Mouse (Mus musculus): ENCODE measurements at regions not wholly inside any gene's neighbourhood (a gene's known extent, or its start where the extent isn't known, plus 50 kb on each side); places are given as distances from the start of the nearest gene placed in this dataset.

GRCm38 (mm10) chr7:71467436-71468127 lies 116.3 kb upstream of the Gm10295 start:
- TF ChIP-seq CTCF (IDR thresholded peaks at IDR 0.05; ENCODE audit: low read depth) (no peak), EP300 (IDR thresholded peaks at IDR 0.05; ENCODE audit: low read depth) (no peak; the same call in 1 of the 2 replicates)
